Mouse (Mus musculus) spleen, postnatal 36 days (tissue): ENCODE data around the gene Pklr.

Experiments used
- DNase-seq, 2 experiments: peaks; one replicate each; pipeline ENCODE4 v3.0.0; 2022; ENCODE audit warnings: low spot score in 2 of 2, mixed read lengths in 1 of 2

The Pklr gene

GRCm38 (mm10) chr3:89135958-89136357, at the start of gene Pklr:
Gene Pklr (plus strand): TSS chr3:89136142.
- DNase-seq = no peak

- DNase-seq = peak; percentile 76 to 86
Measured at GRCm38 (mm10) chr3:89087338-89088110, 48.4 kb upstream of the Pklr start.

- no peak for DNase-seq
Measured at GRCm38 (mm10) chr3:89088974-89089373, 47.0 kb upstream of the Pklr start.

- peak; percentile 91 to 93 for DNase-seq
Measured at GRCm38 (mm10) chr3:89089882-89090591, 45.9 kb upstream of the Pklr start.

- DNase-seq = peak; percentile 66 to 68
Measured at GRCm38 (mm10) chr3:89090694-89091655, 45.0 kb upstream of the Pklr start.

- DNase-seq = no peak
Measured at GRCm38 (mm10) chr3:89091811-89092508, 44.0 kb upstream of the Pklr start.

GRCm38 (mm10) chr3:89092509-89093090, 43.3 kb upstream of the Pklr start:
- no peak for DNase-seq

- peak; percentile 66 to 69 for DNase-seq
Measured at GRCm38 (mm10) chr3:89093175-89093574, 42.8 kb upstream of the Pklr start, which contains the start of gene Rusc1. Gene Rusc1 (minus strand): TSS chr3:89093311.

GRCm38 (mm10) chr3:89094021-89094420, 41.9 kb upstream of the Pklr start:
- no peak for DNase-seq

GRCm38 (mm10) chr3:89100811-89101210, 35.1 kb upstream of the Pklr start, which contains the start of gene Gm43738:
Gene Gm43738 (minus strand): TSS chr3:89101099.
- DNase-seq = no peak

GRCm38 (mm10) chr3:89101459-89101811, 34.5 kb upstream of the Pklr start:
- peak in 1 of 2 experiments; percentile 16 for DNase-seq

GRCm38 (mm10) chr3:89101812-89102494, 34.0 kb upstream of the Pklr start, which contains the start of gene Fdps:
Gene Fdps (minus strand): TSS chr3:89101959.
- DNase-seq = peak; percentile 97 to 98

GRCm38 (mm10) chr3:89102495-89103290, 33.2 kb upstream of the Pklr start:
- DNase-seq = no peak

GRCm38 (mm10) chr3:89103291-89103595, 32.7 kb upstream of the Pklr start:
- no peak for DNase-seq

GRCm38 (mm10) chr3:89106881-89107280, 29.1 kb upstream of the Pklr start:
- no peak for DNase-seq

GRCm38 (mm10) chr3:89107545-89107944, 28.4 kb upstream of the Pklr start:
- no peak for DNase-seq

- DNase-seq = no peak
Measured at GRCm38 (mm10) chr3:89108146-89108545, 27.8 kb upstream of the Pklr start.

GRCm38 (mm10) chr3:89113058-89113457, 22.9 kb upstream of the Pklr start:
- no peak for DNase-seq

- peak in 1 of 2 experiments; percentile 45 for DNase-seq
Measured at GRCm38 (mm10) chr3:89115522-89115921, 20.4 kb upstream of the Pklr start.
